Mouse (Mus musculus) erythroid progenitor cell, adult 5-6 weeks (primary cell): Measurements from ENCODE around the gene Htra1. TPM values are rescaled to one million over a fixed set of nuclear protein-coding genes. Genes with fewer than 3 reads are reported as not detected.

Experiments
- ATAC-seq: replicated peaks from 2 replicates; pipeline ENCODE4 v1.8.0; 2016; ENCODE audit warnings: moderate number of reproducible peaks, mild to moderate bottlenecking, moderate TSS enrichment, inconsistent platforms; ENCODE audit not compliant: poor library complexity, low FRiP score, severe bottlenecking
- total RNA-seq, 2 experiments: library from RNA; stranded (forward) in 1 of 2; stranded (reverse) in 1 of 2; fragments of 150-400 nt in 1 of 2; fragments of 186-747, 209-891 nt in 1 of 2; gene quantifications; 2 replicates each; pipeline versions ENCODE4 v1.2.3 to v1.2.4; 2015 to 2017; ENCODE audit warnings: low replicate concordance in 2 of 2

Htra1 gene
- total RNA-seq (2015; ENCODE audit: low replicate concordance) (not detected in 2 replicates), total RNA-seq (2017; ENCODE audit: low replicate concordance) (not detected in 2 replicates)

DNA sequence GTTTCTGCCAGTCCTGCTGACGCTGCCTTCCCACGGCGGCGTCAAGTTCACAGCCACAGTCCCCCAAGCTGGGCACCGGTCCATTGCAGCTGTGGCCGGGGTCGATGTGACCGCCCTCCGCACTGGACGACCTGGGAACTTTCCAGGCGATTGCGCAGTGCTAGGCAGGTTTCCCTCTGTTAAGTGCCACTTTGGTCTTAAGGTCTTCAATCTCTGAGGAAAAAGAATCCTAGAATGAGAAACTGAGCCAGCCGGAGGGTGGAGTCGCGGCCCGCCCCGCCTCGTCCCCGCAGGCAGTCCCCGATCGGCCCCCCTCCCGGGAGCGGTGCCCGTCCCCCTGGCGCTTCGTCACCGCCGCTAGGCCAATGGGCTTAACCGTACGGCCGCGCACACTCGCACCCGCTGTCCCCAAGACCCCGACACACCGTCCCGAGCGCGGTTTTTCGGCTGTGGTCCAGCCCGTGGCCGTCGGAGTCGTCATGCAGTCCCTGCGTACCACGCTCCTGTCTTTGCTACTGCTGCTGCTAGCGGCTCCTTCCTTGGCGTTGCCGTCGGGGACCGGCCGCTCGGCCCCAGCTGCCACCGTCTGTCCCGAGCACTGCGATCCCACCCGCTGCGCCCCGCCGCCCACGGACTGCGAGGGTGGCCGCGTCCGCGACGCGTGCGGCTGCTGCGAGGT, at the start of gene Htra1:
Gene Htra1 (plus strand): TSS at position 319 of the 679 bp plus-strand sequence.
- no peak for ATAC-seq

DNA sequence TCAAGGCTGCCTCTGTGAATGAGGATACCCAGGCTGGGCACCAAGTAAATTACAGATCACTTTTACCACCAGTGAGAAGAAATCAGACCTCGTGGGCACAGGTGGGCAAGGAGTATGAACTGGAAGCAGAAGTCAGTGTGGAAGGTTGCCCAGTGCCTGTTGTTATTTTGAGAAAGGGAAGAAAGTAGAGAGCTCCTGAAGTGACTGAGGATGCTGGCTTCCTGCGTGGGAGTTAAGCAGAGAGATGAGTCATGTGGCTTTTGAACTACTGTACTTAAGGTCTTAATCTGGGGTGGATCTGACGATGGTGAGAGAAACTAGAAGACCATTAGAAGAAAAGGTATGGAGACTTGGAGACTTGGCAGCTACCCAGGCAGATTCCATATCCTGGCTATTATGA, 49.7 kb upstream of the Htra1 start:
- ATAC-seq, result no peak

GRCm38 (mm10) chr7:130887946-130888345, 48.0 kb upstream of the Htra1 start:
- ATAC-seq, result no peak

DNA sequence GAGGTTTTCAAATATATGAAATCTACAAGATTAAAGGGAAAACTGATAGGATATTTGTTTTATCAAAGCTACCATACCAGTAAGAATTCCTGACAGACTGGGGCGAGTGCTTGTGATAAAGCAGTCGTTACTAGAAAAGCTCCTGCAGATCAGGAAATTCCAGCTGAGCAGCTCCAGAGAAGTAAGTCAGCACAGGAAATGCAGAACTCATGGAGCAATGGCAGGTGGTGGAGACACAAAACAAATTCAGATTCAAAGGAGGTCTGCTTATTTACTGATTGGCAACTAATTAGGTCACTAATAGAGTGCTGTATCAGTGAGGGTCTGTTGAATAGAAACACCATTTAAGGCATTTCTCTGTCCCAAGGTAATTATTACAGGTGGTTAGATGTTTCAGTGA, 45.0 kb upstream of the Htra1 start:
- ATAC-seq, result no peak

- 0 out of 2 replicates have a peak, but pooled peaks have one; percentile 19 for ATAC-seq
These were observed 42.9 kb upstream of the Htra1 start for GRCm38 (mm10) chr7:130892973-130893372.

- no peak for ATAC-seq
These were observed 40.8 kb upstream of the Htra1 start for GRCm38 (mm10) chr7:130894931-130895617.

GRCm38 (mm10) chr7:130895618-130895945, 40.3 kb upstream of the Htra1 start:
- no peak for ATAC-seq

DNA sequence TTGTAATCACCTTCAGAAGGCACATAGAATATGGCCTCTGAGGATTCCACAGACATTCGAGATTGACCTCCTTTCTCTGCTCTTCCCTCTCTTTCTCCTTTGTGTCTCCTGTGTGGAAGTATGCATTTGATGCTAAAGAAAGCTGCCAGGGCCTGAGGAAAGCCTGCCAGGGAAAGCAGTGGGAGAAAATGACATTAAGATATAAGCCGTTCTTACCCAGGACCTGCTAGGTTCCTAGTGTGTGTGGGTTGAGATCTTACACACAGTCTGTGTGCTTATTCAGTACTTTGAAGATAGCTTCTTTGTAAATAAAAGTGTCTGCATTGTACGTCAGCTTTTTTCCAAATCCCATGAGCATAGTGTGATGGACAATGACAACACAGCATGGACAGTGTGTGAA, 39.8 kb upstream of the Htra1 start:
- ATAC-seq, result no peak

DNA sequence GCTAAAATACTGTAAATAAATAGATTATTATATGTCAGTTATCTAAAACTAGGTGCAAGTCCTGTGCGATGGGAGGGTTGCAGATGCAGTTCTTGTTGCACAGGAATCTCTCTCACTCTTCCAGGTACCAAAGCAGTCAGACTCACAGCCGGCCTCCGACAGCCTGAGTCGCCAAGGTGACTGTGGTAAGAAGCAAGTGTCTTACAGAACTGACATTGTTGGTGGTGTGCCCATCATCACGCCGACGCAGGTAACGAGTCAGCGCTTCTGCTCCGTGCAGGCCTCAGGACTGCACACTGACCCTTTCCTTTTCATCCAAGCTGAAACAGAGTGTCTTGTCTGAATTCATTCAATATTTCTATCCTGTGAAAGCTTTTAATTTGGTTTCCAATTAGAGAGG, 38.7 kb upstream of the Htra1 start:
- ATAC-seq, result no peak

GRCm38 (mm10) chr7:130898373-130898772, 37.5 kb upstream of the Htra1 start:
- ATAC-seq, result no peak

DNA sequence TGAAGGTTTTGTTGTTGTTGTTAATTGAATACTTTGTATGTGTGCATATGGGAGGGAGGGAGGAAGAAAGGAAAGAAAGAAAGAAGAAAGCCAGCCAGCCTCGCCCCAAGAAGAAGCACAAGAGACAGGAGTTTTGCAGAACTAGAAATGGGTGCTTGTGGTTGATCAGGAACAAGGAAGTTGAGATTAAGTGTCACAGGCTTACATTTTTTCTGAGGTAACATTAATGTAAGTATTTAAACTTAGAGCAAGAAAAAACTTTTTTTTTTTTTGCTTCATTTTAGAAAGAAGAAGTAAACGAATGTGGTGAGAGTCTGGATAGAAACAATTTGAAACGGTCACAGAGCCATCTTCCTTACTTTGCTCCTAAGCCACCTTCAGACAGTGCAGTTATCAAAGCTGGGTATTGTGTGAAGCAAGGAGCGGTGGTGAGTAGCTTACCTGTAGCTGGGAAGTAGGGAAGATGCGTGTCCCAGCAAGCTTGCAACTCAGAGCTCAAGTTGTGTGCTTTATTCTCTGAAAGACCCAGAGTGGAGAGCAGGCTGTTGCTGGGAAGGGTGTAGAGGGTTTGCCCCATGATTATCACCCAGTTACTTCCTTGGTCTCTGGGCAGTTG, 35.6 kb upstream of the Htra1 start:
- no peak for ATAC-seq

DNA sequence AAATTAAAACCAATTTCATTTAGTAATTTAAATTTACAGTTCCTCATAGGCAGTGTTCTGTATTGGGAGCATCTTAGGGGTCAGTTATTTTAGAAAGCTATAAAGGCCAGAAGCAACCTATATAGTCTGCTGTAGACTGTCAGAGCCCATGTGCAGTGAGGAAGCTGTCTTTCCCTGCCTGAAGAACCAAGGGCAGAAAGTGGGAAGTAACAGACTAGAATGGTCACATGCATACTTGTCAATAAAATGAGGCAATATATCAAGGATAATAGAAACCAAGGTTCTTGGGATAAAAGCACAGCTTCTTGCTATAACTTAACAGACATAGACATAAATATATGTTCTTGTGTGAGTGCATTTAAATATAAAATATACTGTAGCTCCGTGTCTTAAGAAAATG, 33.0 kb upstream of the Htra1 start:
- no peak for ATAC-seq

- ATAC-seq, result 0 out of 2 replicates have a peak, but pooled peaks have one; percentile 25
These were observed 32.3 kb upstream of the Htra1 start for GRCm38 (mm10) chr7:130903505-130904074.

DNA sequence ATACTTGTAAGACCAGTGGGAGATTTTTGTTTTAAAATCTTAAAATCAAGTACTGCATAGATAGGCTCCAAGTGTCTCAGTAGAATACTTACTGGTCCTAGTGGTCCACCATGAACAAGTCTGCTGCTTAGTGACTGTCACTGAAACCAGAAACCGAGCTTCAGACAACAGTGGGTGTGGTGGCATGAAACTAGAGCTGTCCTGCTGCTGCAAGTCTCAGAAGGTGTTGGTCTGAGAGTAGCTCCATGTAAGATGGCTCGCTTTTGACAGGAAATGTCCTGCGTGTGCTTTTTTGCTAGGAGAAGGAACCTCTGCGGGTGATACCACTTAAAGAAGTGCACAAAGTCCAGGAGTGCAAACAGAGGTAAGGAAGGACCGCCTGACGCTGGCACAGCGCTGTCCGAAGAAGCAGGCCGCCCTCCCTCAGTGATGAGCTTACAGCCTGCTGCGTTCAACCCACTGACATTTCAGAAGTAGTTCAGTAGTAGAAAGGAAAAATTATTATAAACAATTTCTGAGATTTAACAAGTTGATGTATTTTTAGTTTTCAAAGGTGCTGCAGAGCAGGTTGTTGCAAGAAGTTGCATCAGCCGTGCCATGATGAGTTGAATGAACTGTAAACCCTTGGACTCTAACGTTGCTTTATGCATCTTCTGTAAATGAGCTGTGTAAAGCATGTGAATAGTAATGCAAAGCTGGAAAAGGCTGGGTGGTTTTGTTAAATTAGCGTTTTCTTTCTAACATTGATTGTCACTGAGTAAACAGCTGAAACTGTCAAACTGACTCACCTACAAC, 31.1 kb upstream of the Htra1 start:
- no peak for ATAC-seq

DNA sequence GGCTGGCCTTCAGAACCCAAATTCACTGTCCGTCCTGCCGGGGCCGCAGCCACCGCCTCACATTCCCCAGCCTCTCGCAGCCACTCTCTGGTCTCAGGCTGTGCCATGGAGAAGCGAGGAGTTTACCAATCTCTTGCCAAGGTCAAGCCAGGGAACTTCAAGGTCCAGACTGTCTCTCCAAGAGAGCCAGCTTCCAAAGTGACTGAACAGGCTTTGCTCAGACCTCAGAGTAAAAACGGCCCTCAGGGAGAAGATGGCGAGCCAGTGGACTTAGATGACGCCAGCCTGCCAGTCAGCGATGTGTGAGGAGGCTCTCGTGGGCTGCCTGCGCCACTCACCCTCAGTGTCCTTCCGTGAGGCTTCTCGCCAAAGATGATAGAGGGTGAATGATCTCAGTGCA, 25.1 kb upstream of the Htra1 start:
- ATAC-seq, result no peak

DNA sequence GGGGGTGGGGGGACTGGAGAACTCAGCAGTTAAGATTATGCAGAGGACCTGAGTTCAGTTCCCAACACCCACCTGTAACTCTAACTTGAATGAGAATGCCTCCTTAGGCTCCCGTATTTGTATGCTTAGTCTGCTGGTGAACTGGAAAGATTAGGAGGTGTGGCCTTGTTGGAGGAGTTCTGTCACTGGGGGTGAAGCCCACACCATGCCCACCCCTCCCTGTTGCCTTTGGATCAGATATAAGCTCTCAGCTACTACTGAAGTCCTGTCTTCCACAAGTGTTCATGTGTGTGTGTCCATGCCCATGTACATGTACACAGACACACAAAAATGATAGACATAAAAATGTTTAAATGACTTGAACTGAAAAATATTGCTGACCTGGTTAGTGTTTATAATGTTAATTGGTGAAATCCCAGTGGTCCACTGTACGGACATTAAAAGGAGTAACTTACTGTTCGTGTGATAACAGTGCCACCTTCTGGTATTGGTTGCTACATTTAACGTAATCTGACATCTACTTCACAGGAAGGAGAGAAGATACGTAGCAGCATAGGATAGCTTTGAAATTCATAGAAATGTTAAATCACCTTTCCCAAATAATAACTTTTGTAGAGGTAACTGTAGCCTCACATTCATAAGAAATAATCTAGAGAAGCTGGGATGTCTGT, 21.1 kb upstream of the Htra1 start:
- no peak for ATAC-seq

- no peak for ATAC-seq
These were observed 17.7 kb upstream of the Htra1 start for GRCm38 (mm10) chr7:130918260-130918659.

DNA sequence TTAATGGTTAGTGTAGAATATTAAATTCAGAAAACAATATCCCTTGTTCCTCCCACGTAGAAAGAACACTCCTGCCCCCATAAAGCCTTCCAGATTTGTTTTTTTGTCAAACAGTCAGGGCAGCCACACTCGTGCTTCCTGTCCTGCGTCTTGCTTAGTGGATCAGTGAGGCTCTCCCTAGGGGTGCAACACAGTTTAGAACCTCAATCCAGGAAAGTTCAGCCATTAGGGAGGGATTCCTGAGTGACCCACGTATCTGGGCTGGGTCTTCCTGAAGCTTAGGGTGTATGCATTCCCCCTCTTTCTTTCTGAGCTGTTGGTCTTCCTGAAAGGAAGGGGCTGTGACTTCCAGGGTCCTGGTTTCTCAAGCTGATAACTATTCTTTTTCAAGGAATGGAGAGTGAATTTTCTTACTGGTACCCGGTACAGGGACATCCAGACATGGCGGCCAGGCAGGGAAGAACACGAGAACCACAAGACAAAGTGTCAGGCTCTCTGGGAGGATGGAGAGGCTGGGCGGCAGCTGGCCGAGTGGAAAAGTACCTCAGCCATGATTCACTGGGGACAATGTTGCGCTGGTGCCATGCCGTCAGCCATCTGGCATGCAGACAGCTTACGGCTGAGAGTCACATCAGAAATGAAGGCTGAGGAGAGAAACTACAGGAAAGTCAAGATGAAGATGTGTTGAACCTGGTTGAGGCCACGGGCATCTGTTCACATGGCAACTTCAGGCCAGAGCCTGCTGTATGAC, 12.8 kb upstream of the Htra1 start:
- no peak for ATAC-seq

DNA sequence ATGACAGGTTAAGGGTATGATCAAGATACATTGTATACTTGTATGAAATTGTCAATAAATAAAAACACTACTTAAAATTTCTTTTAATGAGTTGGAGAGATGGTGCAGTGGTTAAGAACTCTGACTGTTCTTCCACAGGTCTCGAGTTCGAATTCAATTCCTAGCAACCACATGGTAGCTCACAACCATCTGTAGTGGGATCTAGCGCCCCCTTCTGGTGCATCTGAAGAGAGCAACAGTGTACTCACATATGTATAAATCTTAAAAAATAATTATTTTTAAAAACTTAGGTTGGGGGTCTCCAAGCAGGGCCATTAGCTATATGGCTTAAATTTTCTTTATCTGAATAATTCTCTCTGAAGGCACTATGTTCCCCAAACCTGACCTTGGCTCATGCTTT, 5.5 kb upstream of the Htra1 start:
- ATAC-seq, result no peak
